Mouse (Mus musculus): ENCODE results near the gene Slc35c2. TPM values are rescaled to one million over a fixed set of nuclear protein-coding genes. Genes with fewer than 3 reads are reported as not detected.

Gene Slc35c2
- polyA plus RNA-seq, 1 experiment from 2014 or later = 72.8 TPM

DNA sequence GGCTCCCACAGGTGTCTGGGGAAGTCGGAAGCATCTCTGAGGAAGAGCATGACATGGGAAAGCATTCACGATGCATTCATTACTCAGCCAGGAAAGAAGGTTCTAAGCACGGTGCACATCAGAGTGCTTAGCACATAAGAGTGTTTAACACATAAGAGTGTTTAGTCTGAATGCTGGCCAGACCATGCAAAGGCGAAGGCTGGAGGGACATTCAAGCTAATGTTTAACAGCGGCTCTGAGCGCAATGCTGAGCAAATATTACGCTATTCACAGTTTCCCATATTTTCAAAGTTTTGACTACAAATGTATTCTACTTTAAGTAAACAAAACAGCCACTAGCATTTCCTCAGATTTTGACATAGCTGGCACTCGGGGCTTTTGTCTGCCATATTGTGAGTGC, 17.8 kb upstream of the Slc35c2 start:
- H3K4me1 ChIP-seq = peaks cover 39% of the 10 kb centered on the region
- peaks cover 89% of the 10 kb centered on the region for H3K36me3 ChIP-seq
- H3K4me3 ChIP-seq = no peak overlapping the region
- peaks cover 11% of the 10 kb centered on the region for H3K27me3 ChIP-seq (ENCODE audit: low read depth, poor library complexity, severe bottlenecking)
- no peaks in the 10 kb centered on the region for H3K9me3 ChIP-seq (replicated peaks)
- WGBS = 94% methylated on average over 8 of the region's 8 CpGs
- no peak for DNase-seq (ENCODE audit: low spot score)
- H3K27ac ChIP-seq (replicated peaks) = no peak overlapping the region

DNA sequence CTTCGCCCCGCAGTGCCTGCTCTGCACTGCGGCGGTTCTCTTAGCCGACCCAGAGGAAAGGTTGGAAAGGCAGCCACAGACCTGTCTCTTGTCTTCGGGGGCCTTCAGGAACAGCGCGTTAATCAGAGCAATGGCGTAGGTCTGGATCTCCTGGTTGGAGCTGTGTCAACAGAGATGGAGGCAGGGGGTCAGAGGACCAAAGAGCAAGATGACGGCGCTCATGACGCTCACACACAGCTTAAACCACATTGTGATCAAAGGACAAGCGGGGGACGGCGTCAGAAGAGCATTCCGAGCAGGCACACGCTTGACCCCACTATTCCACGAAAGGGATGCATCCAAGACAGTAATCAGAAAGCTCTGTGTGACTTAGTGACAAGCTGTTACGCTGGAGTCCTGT, 17.1 kb upstream of the Slc35c2 start:
- Histone ChIP-seq H3K9me3 (replicated peaks) (no peaks in the 10 kb centered on the region), H3K36me3 (peaks cover 89% of the 10 kb centered on the region), H3K4me1 (peaks cover 37% of the 10 kb centered on the region), H3K4me3 (no peak overlapping the region), H3K27ac (replicated peaks) (no peak overlapping the region), H3K27me3 (ENCODE audit: low read depth, poor library complexity, severe bottlenecking) (peaks cover 5% of the 10 kb centered on the region; the same call in 1 of the 2 replicates)
- WGBS = 90% methylated on average over 19 of the region's 19 CpGs
- no peak for DNase-seq (ENCODE audit: low spot score)

DNA sequence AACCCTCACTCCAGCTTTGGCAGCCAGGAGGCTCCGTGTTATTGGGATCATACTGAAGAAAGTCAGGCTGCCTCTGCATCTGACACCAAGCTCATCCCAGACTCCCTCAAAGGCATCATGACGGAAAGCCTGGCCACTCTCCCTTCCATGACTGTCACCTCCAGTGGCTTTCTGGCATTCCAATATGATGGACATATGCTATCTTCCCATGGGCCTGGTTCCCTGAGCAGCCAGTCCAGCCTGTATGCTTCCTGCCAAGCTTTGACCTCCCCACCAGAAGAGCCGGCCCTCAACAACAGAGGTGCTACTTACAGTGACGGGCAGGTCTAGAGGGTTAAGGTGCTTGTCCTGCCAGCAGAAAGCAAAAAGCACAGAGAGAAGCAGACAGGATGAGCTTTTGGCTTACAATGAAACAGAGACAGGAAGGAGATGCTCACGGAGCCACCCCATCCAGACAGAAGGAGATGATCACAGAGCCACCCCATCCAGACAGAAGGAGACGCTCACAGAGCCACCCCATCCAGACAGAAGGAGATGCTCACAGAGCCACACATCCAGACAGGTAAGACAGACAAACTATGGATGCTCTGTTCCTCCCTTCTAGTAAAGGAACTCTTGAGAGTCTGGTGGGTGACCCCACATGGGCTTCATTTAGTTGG, 15.8 kb upstream of the Slc35c2 start:
- H3K4me3 ChIP-seq = no peak overlapping the region
- 86% methylated on average over 6 of the region's 6 CpGs for WGBS
- no peak overlapping the region for H3K27ac ChIP-seq (replicated peaks)
- no peaks in the 10 kb centered on the region for H3K27me3 ChIP-seq (ENCODE audit: low read depth, poor library complexity, severe bottlenecking)
- H3K9me3 ChIP-seq (replicated peaks) = no peaks in the 10 kb centered on the region
- H3K36me3 ChIP-seq = peaks cover 89% of the 10 kb centered on the region
- DNase-seq (ENCODE audit: low spot score) = no peak
- H3K4me1 ChIP-seq = peaks cover 26% of the 10 kb centered on the region

DNA sequence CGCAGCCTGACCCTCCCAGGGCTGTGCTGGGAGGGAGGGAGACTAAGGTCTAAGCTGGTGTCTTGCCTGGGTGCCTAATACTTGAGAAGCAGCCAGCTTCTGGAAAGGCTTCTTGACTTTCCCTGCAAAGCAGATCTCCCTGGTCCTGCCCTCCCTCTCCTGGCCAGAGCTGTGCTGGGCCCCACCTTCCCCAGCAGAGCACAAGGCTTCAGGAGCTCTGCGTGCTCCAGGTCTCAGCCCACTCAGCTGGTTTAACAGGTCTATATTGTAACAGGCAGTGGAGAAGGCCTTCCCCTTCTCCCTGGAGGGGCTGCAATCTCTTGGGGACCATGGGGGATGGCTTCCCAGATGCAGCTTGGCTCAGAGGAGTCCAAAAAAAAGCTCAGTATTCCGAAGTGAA, 13.7 kb upstream of the Slc35c2 start:
- no peaks in the 10 kb centered on the region for H3K27me3 ChIP-seq (ENCODE audit: low read depth, poor library complexity, severe bottlenecking)
- peaks cover 23% of the 10 kb centered on the region for H3K4me1 ChIP-seq
- peaks cover 90% of the 10 kb centered on the region for H3K36me3 ChIP-seq
- 54% methylated on average over 3 of the region's 3 CpGs for WGBS
- DNase-seq (ENCODE audit: low spot score) = no peak
- peak overlapping the region; percentile 29; the same call in 1 of the 2 replicates for H3K27ac ChIP-seq (replicated peaks)
- H3K9me3 ChIP-seq (replicated peaks) = no peaks in the 10 kb centered on the region
- H3K4me3 ChIP-seq = no peak overlapping the region

DNA sequence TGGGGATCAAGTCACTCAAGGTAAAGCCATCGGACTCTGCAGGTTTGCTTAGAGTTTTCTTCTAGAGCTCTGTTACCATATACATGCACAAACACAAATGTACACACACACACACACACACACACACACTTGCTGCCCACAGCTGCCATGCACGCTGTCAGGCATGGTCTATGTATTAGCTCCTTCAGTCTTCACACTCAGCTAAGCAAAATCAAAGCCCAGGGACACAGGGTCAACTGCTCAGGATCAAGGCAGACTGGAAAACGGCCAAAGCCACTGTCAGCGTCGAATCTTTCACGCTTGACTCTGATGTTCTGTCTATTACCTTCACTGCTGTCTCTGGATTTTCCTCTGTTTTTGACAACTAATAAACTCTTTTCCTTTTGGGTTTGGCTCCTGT, 13.2 kb upstream of the Slc35c2 start:
- WGBS = 85% methylated on average over 6 of the region's 6 CpGs
- no peak overlapping the region for H3K4me3 ChIP-seq
- no peak for DNase-seq (ENCODE audit: low spot score)
- no peak overlapping the region for H3K27ac ChIP-seq (replicated peaks)
- H3K27me3 ChIP-seq (ENCODE audit: low read depth, poor library complexity, severe bottlenecking) = no peaks in the 10 kb centered on the region
- no peaks in the 10 kb centered on the region for H3K9me3 ChIP-seq (replicated peaks)
- H3K4me1 ChIP-seq = peaks cover 21% of the 10 kb centered on the region
- peaks cover 92% of the 10 kb centered on the region for H3K36me3 ChIP-seq

DNA sequence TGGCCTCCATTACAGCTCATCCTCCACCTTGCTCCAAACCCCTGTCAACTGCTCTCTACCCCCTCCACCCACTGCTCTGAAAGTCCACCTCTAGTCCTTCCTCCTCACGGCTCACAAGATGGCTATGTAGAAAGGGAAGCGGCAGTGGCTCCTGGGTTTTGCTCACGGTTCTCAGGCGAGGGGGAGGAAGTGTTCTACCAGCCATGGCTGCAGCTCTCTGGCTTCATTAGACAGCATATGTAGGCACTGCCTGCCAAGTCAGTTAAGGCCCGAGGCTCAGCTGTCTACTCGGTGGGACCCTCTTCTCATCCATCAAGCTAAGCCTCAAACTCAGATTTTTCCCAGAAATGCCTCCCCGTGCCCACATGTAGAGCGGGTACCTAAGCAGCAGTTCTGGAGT, 12.8 kb upstream of the Slc35c2 start:
- no peaks in the 10 kb centered on the region for H3K9me3 ChIP-seq (replicated peaks)
- no peak overlapping the region for H3K4me3 ChIP-seq
- H3K27me3 ChIP-seq (ENCODE audit: low read depth, poor library complexity, severe bottlenecking) = no peaks in the 10 kb centered on the region
- no peak for DNase-seq (ENCODE audit: low spot score)
- peaks cover 94% of the 10 kb centered on the region for H3K36me3 ChIP-seq
- 83% methylated on average over 8 of the region's 8 CpGs for WGBS
- 0 out of 2 replicates have a peak overlapping the region, but pooled peaks have one; percentile 13 for H3K27ac ChIP-seq (replicated peaks)
- H3K4me1 ChIP-seq = peaks cover 20% of the 10 kb centered on the region

DNA sequence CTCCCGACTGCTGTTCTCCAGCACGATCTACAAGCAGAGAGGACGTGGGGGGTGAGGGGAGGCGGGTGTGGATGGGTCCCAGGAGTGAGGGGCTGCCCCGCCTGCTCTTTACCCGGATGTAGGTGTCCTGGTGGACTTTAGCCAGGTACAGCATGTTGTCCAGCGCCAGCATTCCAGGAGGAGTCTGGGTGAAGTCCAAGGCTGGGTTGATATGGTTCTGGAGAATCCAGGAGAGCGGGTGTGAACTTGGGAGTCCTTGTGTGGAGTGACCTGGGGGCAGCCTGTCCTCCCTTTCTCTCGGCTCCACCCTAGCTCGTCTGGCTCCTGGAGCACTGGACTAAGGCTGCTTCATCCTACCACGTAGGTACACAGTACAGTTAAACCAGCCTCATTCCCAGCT, 9.8 kb upstream of the Slc35c2 start:
- no peak overlapping the region for H3K27ac ChIP-seq (replicated peaks)
- WGBS = 92% methylated on average over 11 of the region's 11 CpGs

DNA sequence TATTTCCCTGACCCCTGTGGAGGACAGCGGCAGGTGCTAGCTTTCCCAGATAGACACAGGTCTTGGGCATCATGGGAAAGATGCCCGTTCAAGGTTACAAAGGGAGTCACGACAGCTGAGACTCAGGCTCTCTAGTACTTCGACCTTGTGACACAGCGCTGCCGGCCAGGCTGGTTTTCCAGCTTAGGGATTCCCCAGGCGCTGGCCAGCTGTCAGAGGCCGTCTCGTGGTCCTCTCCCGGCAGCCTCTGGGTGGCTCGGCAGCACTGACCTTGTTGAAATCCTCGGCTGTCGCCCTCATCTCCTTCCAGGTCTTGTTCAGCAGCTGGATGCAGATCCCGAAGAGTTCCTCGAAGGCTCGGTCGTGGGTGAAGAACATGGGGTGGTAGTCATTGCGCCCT, 8.9 kb upstream of the Slc35c2 start:
- DNase-seq (ENCODE audit: low spot score) = no peak
- H3K27me3 ChIP-seq (ENCODE audit: low read depth, poor library complexity, severe bottlenecking) = no peaks in the 10 kb centered on the region
- peaks cover 96% of the 10 kb centered on the region for H3K36me3 ChIP-seq
- H3K27ac ChIP-seq (replicated peaks) = no peak overlapping the region
- H3K9me3 ChIP-seq (replicated peaks) = no peaks in the 10 kb centered on the region
- H3K4me3 ChIP-seq = no peak overlapping the region
- H3K4me1 ChIP-seq = peaks cover 10% of the 10 kb centered on the region
- WGBS = 92% methylated on average over 18 of the region's 18 CpGs

More for the DNA sequence above, 9.8 kb upstream of the Slc35c2 start:
- Histone ChIP-seq H3K4me3 (no peak overlapping the region), H3K36me3 (peaks cover 95% of the 10 kb centered on the region), H3K27me3 (ENCODE audit: low read depth, poor library complexity, severe bottlenecking) (no peaks in the 10 kb centered on the region), H3K4me1 (peaks cover 14% of the 10 kb centered on the region), H3K9me3 (replicated peaks) (no peaks in the 10 kb centered on the region)
- DNase-seq (ENCODE audit: low spot score) = no peak

DNA sequence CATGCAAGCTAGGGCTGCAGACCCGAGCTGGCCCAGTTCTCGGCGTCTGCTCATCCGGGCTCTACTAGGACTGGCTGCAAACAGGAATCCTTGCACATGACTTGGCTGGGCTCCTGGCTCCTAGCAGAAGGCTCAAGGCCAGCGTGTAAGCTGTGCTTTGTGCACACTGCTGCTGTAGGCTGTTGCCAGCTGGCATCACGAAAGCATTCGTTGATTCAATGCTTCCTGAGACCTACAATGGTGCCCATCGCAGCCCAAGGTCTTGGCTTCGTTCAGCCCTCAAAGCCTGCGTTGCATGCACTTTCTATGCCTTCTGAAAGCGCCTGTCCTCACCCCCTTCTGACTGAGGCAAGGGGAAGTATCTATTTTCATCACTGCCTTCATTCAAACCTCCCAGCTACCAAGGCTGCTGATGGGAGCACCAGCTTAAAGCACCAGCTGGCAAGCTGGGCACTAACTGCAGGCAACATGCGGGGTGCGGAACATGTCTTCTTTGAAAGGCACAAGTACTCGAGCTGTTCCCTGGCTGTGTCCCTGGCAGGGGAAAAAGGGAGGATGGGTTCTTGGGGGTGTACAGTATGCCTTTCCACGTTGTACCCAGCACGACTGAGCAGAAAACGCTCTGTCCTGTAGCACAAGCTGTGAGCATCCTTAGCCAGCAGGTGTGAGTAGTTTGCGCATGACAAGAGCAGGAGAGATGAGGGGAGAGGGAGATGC, 804 bp upstream of the Slc35c2 start:
- 70% methylated on average over 18 of the region's 18 CpGs for WGBS
- DNase-seq (ENCODE audit: low spot score) = no peak
- no peaks in the 10 kb centered on the region for H3K9me3 ChIP-seq (replicated peaks)
- peak overlapping the region; percentile 93 for H3K4me3 ChIP-seq
- no peaks in the 10 kb centered on the region for H3K27me3 ChIP-seq (ENCODE audit: low read depth, poor library complexity, severe bottlenecking)
- peak overlapping the region; percentile 87 for H3K27ac ChIP-seq (replicated peaks)
- H3K36me3 ChIP-seq = peaks cover 44% of the 10 kb centered on the region
- H3K4me1 ChIP-seq = peaks cover 39% of the 10 kb centered on the region

DNA sequence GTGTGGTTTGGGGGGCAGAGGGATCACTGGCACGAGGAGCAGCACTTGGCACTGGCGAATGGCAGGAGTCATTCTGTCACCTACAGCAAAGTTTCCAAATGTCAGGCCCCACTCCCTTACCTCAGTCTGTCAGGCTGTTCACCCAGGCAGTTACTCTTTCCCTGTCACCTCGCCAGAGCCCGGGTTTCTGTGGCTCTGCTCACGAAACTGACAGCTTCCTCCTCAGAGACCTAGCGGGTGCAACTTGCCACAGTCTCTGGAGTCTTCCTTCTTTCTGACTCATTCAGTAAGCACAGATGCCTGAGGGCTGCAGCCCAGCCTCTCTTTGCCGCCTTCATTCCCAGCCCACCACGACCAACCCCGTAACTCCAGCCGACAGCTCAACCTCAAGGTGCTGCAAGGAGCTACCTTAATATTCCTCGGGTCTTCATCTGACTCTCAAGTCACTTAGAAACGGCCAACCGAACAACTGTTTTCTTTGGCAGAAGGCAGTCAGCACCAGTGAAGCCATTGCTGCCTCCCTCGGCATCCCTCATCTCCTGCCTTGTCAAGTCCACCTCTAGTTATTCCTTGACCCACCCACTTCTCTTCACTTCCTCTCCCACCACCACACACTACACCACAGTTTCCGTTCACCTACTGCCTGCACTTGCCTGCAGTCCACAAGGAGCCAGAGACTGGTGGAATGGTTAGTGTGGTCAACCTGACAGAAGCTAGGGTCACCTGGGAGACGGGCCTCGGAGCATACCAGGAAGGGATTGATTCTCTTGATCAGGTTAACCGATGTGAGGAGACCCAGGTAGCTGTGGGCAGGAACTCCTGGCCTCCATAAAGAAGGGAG, 1.1 kb downstream of the Slc35c2 start:
- peak overlapping the region; percentile 87 for H3K27ac ChIP-seq (replicated peaks)

DNA sequence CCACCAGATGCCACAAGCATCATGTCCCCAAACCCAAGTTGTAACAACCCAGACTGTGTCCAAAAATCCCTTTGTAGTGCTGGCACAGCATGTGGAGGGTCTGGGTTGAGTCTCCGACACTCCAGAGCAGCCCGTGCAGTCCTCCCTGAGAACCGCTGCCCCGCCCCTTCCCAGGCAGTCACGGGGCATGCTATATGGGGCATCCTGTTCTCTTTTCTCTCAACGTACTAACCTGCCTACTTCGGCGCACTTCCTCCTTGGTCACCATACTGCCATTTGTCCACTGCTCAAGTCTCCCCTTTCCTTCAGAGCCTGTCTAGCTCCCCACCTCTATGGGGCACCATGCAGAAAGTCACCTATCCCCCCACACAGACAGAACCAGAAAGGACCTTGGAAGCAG, 2.0 kb downstream of the Slc35c2 start:
- no peak for DNase-seq (ENCODE audit: low spot score)
- Histone ChIP-seq H3K27ac (replicated peaks) (no peak overlapping the region), H3K4me1 (peaks cover 54% of the 10 kb centered on the region), H3K36me3 (peaks cover 45% of the 10 kb centered on the region), H3K27me3 (ENCODE audit: low read depth, poor library complexity, severe bottlenecking) (no peaks in the 10 kb centered on the region), H3K9me3 (replicated peaks) (no peaks in the 10 kb centered on the region), H3K4me3 (no peak overlapping the region)
- 92% methylated on average over 8 of the region's 8 CpGs for WGBS

More for the DNA sequence above, 1.1 kb downstream of the Slc35c2 start:
- Histone ChIP-seq H3K4me1 (peaks cover 49% of the 10 kb centered on the region), H3K27me3 (ENCODE audit: low read depth, poor library complexity, severe bottlenecking) (no peaks in the 10 kb centered on the region), H3K4me3 (peak overlapping the region; percentile 93), H3K9me3 (replicated peaks) (no peaks in the 10 kb centered on the region), H3K36me3 (peaks cover 45% of the 10 kb centered on the region)
- no peak for DNase-seq (ENCODE audit: low spot score)
- WGBS = 75% methylated on average over 18 of the region's 18 CpGs

DNA sequence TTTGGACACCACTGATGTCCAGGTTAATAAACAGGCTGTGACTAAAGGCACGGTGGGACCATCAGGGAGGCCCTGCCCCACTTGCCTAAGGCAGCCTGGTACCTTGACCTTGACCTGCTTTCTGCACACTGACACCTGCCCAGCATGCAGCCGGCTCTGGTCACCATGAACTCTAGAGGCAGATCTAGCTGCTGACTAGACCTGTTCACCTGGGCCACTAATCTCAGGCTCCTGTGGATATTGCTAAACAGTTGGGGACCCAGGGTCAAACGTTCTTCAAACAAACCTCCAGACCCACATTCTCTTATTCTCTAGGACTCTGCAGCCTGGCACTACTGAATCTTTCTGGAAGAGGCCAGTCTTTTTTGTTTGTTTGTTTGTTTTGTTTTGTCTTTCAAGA, 2.6 kb downstream of the Slc35c2 start:
- 80% methylated on average over 3 of the region's 3 CpGs for WGBS
- no peak overlapping the region for H3K4me3 ChIP-seq
- no peak overlapping the region for H3K27ac ChIP-seq (replicated peaks)
- peaks cover 60% of the 10 kb centered on the region for H3K4me1 ChIP-seq
- H3K27me3 ChIP-seq (ENCODE audit: low read depth, poor library complexity, severe bottlenecking) = no peaks in the 10 kb centered on the region
- peaks cover 45% of the 10 kb centered on the region for H3K36me3 ChIP-seq
- no peaks in the 10 kb centered on the region for H3K9me3 ChIP-seq (replicated peaks)
- DNase-seq (ENCODE audit: low spot score) = no peak
